Mouse (Mus musculus) embryonic fibroblast, embryonic 13.5 days (primary cell): ENCODE measurements at regions not wholly inside any gene's neighbourhood (a gene's known extent, or its start where the extent isn't known, plus 50 kb on each side); places are given as distances from the start of the nearest gene placed in this dataset.

ENCODE experiments used
- CTCF ChIP-seq: IDR thresholded peaks from 2 replicates; pipeline ENCODE4 v1.5.1; 2011; ENCODE audit warnings: mild to moderate bottlenecking, control low read depth, low read length, moderate library complexity, borderline replicate concordance; ENCODE audit not compliant: insufficient read depth
- POLR2A ChIP-seq: IDR thresholded peaks from 2 replicates; pipeline ENCODE4 v1.6.1; 2011; ENCODE audit warnings: low read depth, mild to moderate bottlenecking, control low read depth, low read length, moderate library complexity

- TF ChIP-seq CTCF = no peak
- TF ChIP-seq POLR2A = no peak
Observed at GRCm38 (mm10) chr11:56290651-56291578, 250.1 kb upstream of the Nmur2 start.
